Mouse (Mus musculus): ENCODE measurements around the gene Tns1.

DNA sequence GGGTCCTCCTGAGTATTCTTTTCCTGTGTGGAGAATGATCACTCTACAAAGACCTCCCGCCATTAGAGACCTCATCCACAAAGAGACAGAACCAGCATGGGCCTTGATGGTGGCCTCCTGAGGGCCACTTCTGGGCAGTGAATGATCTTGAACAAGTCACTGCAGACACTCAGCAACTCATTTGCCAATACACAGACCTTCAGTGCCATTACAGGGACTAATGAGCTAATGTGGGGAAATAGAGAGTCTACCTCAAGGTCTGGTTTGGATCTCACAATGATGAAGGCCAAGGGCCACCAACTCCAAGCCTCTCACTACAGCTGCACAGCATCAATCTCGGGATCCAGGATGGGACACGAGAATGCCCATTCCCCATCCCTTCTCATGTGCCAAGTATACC, 127.6 kb downstream of the Tns1 start:
- TF ChIP-seq CTCF (IDR thresholded peaks at IDR 0.05; ENCODE audit: low read depth, low read length) (no peak), POLR2A (IDR thresholded peaks at IDR 0.05; ENCODE audit: extremely low read depth, insufficient read depth, low read length) (no peak)

All from liver, adult 2 months (tissue).